Mouse (Mus musculus) brain, embryonic 14.5 days (tissue): ENCODE measurements around the gene Ube2n. TPM values are rescaled to one million over a fixed set of nuclear protein-coding genes. Genes with fewer than 3 reads are reported as not detected.

Experiments used
- DNase-seq: peaks from one replicate; pipeline ENCODE4 v3.0.0-alpha.2; 2011; ENCODE audit warnings: low read depth
- CTCF ChIP-seq: fragments of 200-500 bp; IDR thresholded peaks from 2 replicates; pipeline ENCODE4 v1.5.1; 2012; ENCODE audit warnings: inconsistent platforms, mild to moderate bottlenecking, moderate library complexity, borderline replicate concordance; ENCODE audit not compliant: insufficient read depth, insufficient read length; ENCODE audit errors: extremely low read depth
- POLR2A ChIP-seq: fragments of 200-500 bp; IDR thresholded peaks from 2 replicates; pipeline ENCODE4 v1.6.1; 2012; ENCODE audit warnings: mild to moderate bottlenecking, inconsistent platforms, borderline replicate concordance; ENCODE audit not compliant: poor library complexity, insufficient read depth, insufficient read length, severe bottlenecking; ENCODE audit errors: extremely low read depth
- polyA plus RNA-seq: library from polyadenylated mRNA; depleted of rRNA; stranded (reverse); fragments of >200 nt; gene quantifications from 2 replicates; pipeline ENCODE4 v1.2.3, GENCODE M21; 2012

The Ube2n gene
- polyA plus RNA-seq, 1 experiment = 231 TPM

GRCm38 (mm10) chr10:95503443-95504235 is 11.3 kb upstream of the Ube2n start:
- no peak for TF ChIP-seq POLR2A
- no peak for TF ChIP-seq CTCF
- no peak for DNase-seq

GRCm38 (mm10) chr10:95504341-95504740 is 10.6 kb upstream of the Ube2n start:
- no peak for DNase-seq
- TF ChIP-seq CTCF (no peak), POLR2A (no peak)

GRCm38 (mm10) chr10:95508126-95508525 is 6.8 kb upstream of the Ube2n start:
- no peak for DNase-seq
- no peak for TF ChIP-seq CTCF
- no peak for TF ChIP-seq POLR2A

GRCm38 (mm10) chr10:95508793-95509192 is 6.2 kb upstream of the Ube2n start:
- TF ChIP-seq POLR2A (no peak), CTCF (no peak)

GRCm38 (mm10) chr10:95509263-95509662 is 5.7 kb upstream of the Ube2n start:
- TF ChIP-seq POLR2A (no peak), CTCF (no peak)
- DNase-seq = no peak

More at GRCm38 (mm10) chr10:95508793-95509192, 6.2 kb upstream of the Ube2n start:
- no peak for DNase-seq

GRCm38 (mm10) chr10:95512635-95513034 is 2.3 kb upstream of the Ube2n start:
- TF ChIP-seq CTCF (no peak), POLR2A (no peak)
- no peak for DNase-seq

- TF ChIP-seq CTCF = no peak
- TF ChIP-seq POLR2A = no peak
Observed at GRCm38 (mm10) chr10:95513768-95514556, 983 bp upstream of the Ube2n start.

GRCm38 (mm10) chr10:95515293-95515931 is 467 bp downstream of the Ube2n start:
- DNase-seq = peak; percentile 46
- TF ChIP-seq CTCF (no peak), POLR2A (no peak)

More at GRCm38 (mm10) chr10:95513768-95514556, 983 bp upstream of the Ube2n start:
- DNase-seq = peak; percentile 55

GRCm38 (mm10) chr10:95517656-95518055 is 2.7 kb downstream of the Ube2n start:
- no peak for DNase-seq
- TF ChIP-seq CTCF (no peak), POLR2A (no peak)

- TF ChIP-seq CTCF = no peak
- no peak for TF ChIP-seq POLR2A
- no peak for DNase-seq
Observed at GRCm38 (mm10) chr10:95525037-95525675, 10.2 kb downstream of the Ube2n start.

- DNase-seq = no peak
- TF ChIP-seq POLR2A (no peak), CTCF (no peak)
Observed at GRCm38 (mm10) chr10:95525871-95526270, 10.9 kb downstream of the Ube2n start.

- DNase-seq = peak; percentile 23
- TF ChIP-seq CTCF (no peak), POLR2A (no peak)
Observed at GRCm38 (mm10) chr10:95526495-95527122, 11.7 kb downstream of the Ube2n start.
